Mouse (Mus musculus) midbrain, embryonic 10.5 days (tissue): Measurements from ENCODE around the gene Atg7. TPM values are rescaled to one million over a fixed set of nuclear protein-coding genes. Genes with fewer than 3 reads are reported as not detected.
A peak's percentile ranks its signal among the peaks of the same experiment; 100 is the strongest.

Experiments
- DNase-seq: peaks from one replicate; pipeline ENCODE4 v3.0.0-alpha.2; 2017; ENCODE audit warnings: low spot score
- H3K27ac ChIP-seq: fragments of 300-500 bp; sonication (generic); replicated peaks from 2 replicates; pipeline ENCODE4 v1.5.1; 2016; ENCODE audit warnings: mild to moderate bottlenecking
- H3K27me3 ChIP-seq: fragments of 300-500 bp; sonication (generic); 2 replicates; pipeline ENCODE4 v1.6.1; 2016; ENCODE audit warnings: low read depth, mild to moderate bottlenecking; ENCODE audit not compliant: poor library complexity, severe bottlenecking
- H3K36me3 ChIP-seq: fragments of 300-500 bp; sonication (generic); 2 replicates; pipeline ENCODE4 v1.6.1; 2016; ENCODE audit warnings: mild to moderate bottlenecking, moderate library complexity
- H3K4me1 ChIP-seq: fragments of 300-500 bp; sonication (generic); 2 replicates; pipeline ENCODE4 v1.6.1; 2016
- H3K4me3 ChIP-seq: fragments of 300-500 bp; sonication (generic); 2 replicates; pipeline ENCODE4 v1.5.1; 2016; ENCODE audit warnings: mild to moderate bottlenecking, moderate library complexity
- H3K9me3 ChIP-seq: fragments of 300-500 bp; sonication (generic); replicated peaks from 2 replicates; pipeline ENCODE4 v1.6.1; 2016; ENCODE audit warnings: mild to moderate bottlenecking
- WGBS: fragments of 180-500 bp; shearing (Covaris S2); methylation state at CpG from one replicate; pipeline ENCODE4 v1.1.7; 2016; 5-methylcytosine and 5-hydroxymethylcytosine counted together
- polyA plus RNA-seq: library from polyadenylated mRNA; unstranded; fragments of >200 nt; fragmentation: Nextera tagmentation; extraction: Ambion mirVana; gene quantifications from 2 replicates; pipeline ENCODE4 v1.2.1, GENCODE M21; 2016

Atg7 gene
- polyA plus RNA-seq, 1 experiment from 2014 or later = 22.4 TPM

DNA sequence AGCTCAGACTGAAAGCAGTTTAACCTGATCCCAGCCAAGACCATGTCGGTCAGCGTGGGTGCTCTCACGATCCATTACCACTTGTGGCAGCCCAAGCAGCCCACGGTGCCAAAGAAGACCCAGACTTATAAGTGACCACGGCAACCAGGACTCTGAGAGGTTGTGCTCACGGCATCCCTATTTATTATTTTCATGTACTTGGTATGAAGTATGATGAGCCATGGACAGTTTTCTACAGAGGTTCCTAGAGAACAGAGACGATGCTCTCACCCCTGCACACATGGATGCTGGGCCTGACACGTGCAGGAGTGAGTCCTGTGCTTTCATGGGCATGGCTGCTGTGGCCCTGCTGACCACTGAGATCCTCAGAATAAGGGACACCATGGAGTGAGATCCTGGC lies 100.2 kb downstream of the Atg7 start:
- peaks cover 4% of the 10 kb centered on the region; the same call in 1 of the 2 replicates for H3K9me3 ChIP-seq
- DNase-seq = no peak
- WGBS = 93% methylated on average over 8 of the region's 8 CpGs

DNA sequence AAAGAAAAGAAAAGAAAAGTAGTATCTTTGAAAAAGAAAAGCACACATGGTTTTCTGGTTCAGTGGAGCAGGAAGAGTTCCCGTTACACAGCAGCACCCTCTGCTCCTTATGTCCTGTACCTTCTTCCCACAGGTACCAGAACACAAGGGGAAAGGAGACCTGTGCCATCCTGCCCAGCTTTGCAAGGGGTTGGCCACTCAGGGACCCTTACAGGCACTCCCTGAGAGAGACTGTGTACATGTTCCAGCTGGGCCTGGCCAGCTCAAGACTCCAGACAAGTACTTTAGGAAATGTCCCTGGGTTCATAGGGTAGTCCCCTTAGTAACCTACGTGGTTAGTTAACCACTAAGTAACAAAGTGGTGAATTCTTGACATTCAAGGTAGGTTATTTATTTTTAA lies 100.9 kb downstream of the Atg7 start:
- H3K4me1 ChIP-seq = no peaks in the 10 kb centered on the region
- no peak overlapping the region for H3K27ac ChIP-seq
- no peak for DNase-seq
- H3K9me3 ChIP-seq = peaks cover 4% of the 10 kb centered on the region; the same call in 1 of the 2 replicates
- H3K27me3 ChIP-seq = peaks cover 8% of the 10 kb centered on the region
- whole genome bisulfite sequencing = 82% methylated on average over 2 of the region's 2 CpGs
- no peak overlapping the region for H3K4me3 ChIP-seq
- H3K36me3 ChIP-seq = peaks cover 20% of the 10 kb centered on the region

More for the DNA sequence above, 100.2 kb downstream of the Atg7 start:
- Histone ChIP-seq H3K27me3 (peaks cover 15% of the 10 kb centered on the region), H3K4me3 (no peak overlapping the region), H3K4me1 (peaks cover 7% of the 10 kb centered on the region), H3K36me3 (peaks cover 20% of the 10 kb centered on the region), H3K27ac (no peak overlapping the region)

DNA sequence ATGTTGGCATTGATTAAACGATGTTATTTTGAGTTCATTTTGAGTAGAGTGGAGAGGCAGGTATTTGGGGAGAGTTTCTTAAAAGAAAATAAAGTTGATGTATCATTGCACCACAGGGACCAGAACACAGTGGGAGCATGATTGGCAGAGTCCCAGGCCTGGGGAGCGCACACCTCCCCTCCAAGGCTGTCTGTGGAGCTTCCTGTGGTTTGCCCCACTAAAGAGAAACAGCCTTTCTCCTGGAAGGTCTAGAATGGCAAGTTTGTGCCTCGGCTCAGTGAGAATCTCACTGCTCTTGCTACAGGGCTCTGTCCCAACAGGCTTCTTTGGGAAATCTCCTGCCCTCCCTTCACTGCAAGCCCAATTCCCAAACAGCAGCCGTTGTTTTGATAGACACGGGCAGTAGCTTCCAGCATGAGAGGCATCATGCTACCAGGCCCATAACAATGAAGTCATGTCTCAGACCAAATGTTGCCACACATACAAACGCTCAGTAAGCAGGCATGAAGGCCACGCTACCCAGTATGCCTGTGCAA lies 103.6 kb downstream of the Atg7 start:
- DNase-seq = no peak
- 86% methylated on average over 7 of the region's 7 CpGs for WGBS
- Histone ChIP-seq H3K36me3 (peaks cover 1% of the 10 kb centered on the region; the same call in 1 of the 2 replicates), H3K9me3 (no peaks in the 10 kb centered on the region; the same call in 1 of the 2 replicates), H3K4me3 (no peak overlapping the region), H3K4me1 (no peaks in the 10 kb centered on the region), H3K27ac (no peak overlapping the region), H3K27me3 (no peaks in the 10 kb centered on the region)

DNA sequence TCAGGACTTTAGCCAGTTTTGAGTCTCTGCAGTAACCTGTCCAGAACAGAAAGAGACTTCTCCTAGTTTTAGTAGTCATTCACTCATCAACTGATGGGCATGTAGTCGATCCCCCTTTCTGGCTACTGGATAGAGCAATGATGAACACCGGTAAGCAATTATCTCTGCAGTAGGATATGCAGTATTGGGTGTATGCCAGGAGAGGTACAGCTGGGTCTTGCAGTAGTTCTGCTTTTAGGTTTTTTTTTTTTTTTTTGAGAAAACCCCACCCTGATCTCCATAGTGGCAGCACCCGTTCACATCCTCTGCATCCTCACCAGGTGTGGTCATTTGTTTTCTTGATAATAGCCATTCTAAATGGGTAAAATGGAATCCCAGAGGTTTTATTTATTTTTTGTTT lies 105.5 kb downstream of the Atg7 start:
- Histone ChIP-seq H3K4me1 (no peaks in the 10 kb centered on the region), H3K27ac (no peak overlapping the region), H3K4me3 (no peak overlapping the region), H3K9me3 (no peaks in the 10 kb centered on the region), H3K36me3 (no peaks in the 10 kb centered on the region), H3K27me3 (no peaks in the 10 kb centered on the region)
- DNase-seq = no peak
- 92% methylated on average over 3 of the region's 3 CpGs for WGBS

DNA sequence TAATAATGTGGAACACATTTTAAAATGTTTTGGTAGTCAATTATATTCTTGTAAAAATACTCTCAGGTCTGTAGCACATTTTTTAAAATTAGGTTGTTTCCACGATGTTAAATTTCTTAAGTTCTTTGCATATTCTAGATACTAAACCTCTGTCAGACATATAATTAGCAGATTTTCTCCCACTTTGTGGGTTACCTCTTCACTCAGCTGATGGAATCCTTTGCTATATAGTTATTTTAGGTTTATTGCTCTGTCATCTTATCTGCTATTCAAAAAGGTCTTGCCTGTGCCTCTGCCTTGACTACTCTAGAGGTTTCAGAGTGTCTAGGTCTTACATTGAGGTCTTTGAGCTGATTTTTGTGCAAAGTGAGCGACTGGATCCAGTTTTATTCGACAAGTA lies 106.0 kb downstream of the Atg7 start:
- H3K36me3 ChIP-seq = no peaks in the 10 kb centered on the region
- H3K27me3 ChIP-seq = no peaks in the 10 kb centered on the region
- H3K9me3 ChIP-seq = no peaks in the 10 kb centered on the region
- H3K4me3 ChIP-seq = no peak overlapping the region
- no peak overlapping the region for H3K27ac ChIP-seq
- no peaks in the 10 kb centered on the region for H3K4me1 ChIP-seq
- 93% methylated on average over 3 of the region's 3 CpGs for WGBS
- DNase-seq = no peak

DNA sequence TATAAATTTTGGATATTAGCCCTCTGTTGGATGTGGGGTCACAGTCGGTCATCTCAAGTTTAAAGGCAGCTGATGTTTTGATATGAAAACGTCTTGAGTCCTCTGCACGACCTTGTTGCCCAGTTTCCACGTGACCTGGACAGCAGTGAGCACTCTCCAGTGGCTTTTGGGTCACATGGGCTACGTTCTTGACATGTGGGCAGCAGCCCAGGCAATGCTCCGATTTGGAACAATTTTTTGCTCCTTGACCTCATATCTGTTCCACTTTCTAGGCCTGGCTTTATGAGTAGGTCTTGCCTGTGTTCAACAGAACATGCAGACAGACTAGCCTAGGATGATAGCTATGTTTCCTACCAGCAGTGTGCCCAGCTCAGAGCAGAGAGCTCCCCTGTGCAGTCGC lies 115.9 kb downstream of the Atg7 start:
- Histone ChIP-seq H3K27ac (no peak overlapping the region), H3K27me3 (no peaks in the 10 kb centered on the region), H3K36me3 (no peaks in the 10 kb centered on the region), H3K4me1 (no peaks in the 10 kb centered on the region), H3K4me3 (no peak overlapping the region), H3K9me3 (no peaks in the 10 kb centered on the region)
- WGBS = 79% methylated on average over 7 of the region's 7 CpGs
- no peak for DNase-seq

DNA sequence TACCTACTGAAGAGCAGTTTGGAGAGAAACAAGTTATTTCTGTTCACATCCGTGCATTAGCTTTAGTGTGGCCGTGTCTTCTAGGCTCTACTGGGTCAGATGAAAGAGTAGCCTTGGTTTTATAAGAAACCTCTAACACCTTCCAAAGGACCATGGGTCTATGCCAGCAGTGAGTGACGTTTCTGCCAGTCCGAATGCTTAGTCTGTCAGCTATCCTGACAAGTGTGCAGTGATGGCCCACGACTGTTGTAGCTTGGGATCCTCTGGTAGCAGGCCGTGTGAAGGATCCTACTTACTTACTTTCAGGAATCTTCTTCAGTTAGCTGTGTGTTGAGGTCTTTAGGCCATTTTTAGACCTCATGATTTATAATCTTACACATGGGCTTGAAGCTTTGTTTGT lies 123.4 kb downstream of the Atg7 start:
- 91% methylated on average over 6 of the region's 6 CpGs for WGBS
- Histone ChIP-seq H3K27ac (no peak overlapping the region), H3K4me3 (no peak overlapping the region), H3K9me3 (no peaks in the 10 kb centered on the region), H3K36me3 (no peaks in the 10 kb centered on the region), H3K4me1 (no peaks in the 10 kb centered on the region), H3K27me3 (no peaks in the 10 kb centered on the region)
- no peak for DNase-seq

DNA sequence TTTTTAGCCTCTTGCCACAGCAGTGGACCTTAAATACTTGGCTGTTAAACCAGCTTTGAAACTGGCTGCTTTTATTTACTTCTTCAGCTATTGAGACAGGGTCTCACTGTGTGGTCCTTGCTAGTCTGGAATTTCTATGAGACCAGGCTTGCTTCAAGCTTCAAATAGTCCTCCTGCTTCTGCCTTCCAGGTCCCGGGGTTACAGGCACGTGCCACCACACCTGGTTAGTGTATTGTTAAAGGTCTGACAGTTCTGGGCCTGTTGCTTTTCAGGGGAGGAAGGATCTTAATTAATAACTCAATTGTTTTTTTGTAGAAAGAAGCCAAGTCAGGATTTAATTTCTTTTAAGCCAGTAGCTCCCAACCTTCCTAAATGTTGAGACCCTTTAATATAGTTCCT lies 124.8 kb downstream of the Atg7 start:
- DNase-seq = no peak
- no peaks in the 10 kb centered on the region for H3K36me3 ChIP-seq
- H3K9me3 ChIP-seq = no peaks in the 10 kb centered on the region
- no peaks in the 10 kb centered on the region for H3K4me1 ChIP-seq
- no peaks in the 10 kb centered on the region for H3K27me3 ChIP-seq
- H3K27ac ChIP-seq = no peak overlapping the region
- H3K4me3 ChIP-seq = no peak overlapping the region
- WGBS = 81% methylated on average over 2 of the region's 2 CpGs

DNA sequence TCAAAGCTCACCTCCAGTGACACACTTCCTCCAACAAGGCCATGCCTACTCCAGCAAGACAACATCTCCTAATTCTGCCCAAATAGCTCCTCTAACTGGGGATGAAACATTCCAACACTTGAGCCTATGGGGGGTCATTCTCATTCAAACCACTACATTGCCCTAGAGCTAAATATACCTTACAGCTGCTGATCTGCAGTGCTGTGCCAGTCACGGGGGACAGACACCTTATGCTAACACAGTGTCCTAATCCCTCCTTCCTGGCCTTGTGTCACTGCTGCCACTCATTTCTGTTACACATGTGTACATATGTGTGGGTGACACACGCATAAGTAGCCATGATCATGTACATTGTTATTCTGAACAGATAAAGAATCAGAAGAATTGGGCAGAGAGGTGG lies 127.4 kb downstream of the Atg7 start:
- DNase-seq = no peak
- WGBS = 83% methylated on average over 2 of the region's 2 CpGs
- Histone ChIP-seq H3K4me1 (no peaks in the 10 kb centered on the region), H3K27me3 (no peaks in the 10 kb centered on the region), H3K9me3 (no peaks in the 10 kb centered on the region), H3K27ac (no peak overlapping the region), H3K4me3 (no peak overlapping the region), H3K36me3 (no peaks in the 10 kb centered on the region)

DNA sequence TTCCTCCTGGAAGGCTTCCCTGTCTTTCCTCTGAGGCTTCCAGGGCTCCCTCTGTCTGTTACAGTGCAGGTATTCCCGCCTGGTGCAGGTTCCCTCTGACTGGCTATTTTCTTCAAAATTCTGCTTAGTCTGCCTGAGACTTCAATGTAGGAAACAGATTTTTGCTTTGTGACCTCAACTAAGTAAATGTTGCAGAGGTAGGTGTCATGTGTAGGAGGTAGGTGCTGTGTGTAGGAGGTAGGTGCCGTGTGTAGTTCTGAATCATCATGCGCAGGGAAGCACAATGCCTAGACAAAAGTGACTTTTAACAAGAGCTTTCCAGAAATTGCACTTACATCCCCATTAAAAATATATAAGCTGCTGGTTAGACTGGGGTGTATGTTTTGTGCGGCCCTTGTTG lies 128.6 kb downstream of the Atg7 start:
- no peak for DNase-seq
- H3K27ac ChIP-seq = no peak overlapping the region
- no peaks in the 10 kb centered on the region for H3K4me1 ChIP-seq
- 89% methylated on average over 4 of the region's 4 CpGs for WGBS
- H3K27me3 ChIP-seq = no peaks in the 10 kb centered on the region
- H3K4me3 ChIP-seq = no peak overlapping the region
- no peaks in the 10 kb centered on the region for H3K9me3 ChIP-seq
- H3K36me3 ChIP-seq = no peaks in the 10 kb centered on the region

DNA sequence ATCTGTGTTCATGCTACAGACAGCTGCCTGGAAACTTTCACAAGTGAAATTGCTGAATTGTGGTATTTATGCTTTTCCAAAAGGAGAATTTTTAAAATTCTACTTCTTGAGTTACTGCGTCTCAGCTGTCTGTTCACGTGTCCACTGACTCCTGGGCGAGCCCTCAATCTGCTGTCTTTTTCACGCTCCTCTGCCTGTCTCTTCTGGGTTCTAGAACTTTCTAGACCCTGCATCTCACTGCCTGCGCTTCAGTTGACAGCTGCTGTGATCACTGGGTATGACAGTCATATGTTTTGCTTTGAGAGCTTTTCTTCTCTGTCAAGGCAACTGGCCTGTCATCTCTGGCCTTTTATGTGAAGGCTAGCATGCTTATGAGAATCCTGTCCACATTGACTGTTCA lies 132.3 kb downstream of the Atg7 start:
- Histone ChIP-seq H3K36me3 (no peaks in the 10 kb centered on the region), H3K27ac (no peak overlapping the region), H3K27me3 (no peaks in the 10 kb centered on the region), H3K4me1 (peaks cover 20% of the 10 kb centered on the region), H3K4me3 (no peak overlapping the region), H3K9me3 (no peaks in the 10 kb centered on the region)
- no peak for DNase-seq
- WGBS = 96% methylated on average over 5 of the region's 5 CpGs

DNA sequence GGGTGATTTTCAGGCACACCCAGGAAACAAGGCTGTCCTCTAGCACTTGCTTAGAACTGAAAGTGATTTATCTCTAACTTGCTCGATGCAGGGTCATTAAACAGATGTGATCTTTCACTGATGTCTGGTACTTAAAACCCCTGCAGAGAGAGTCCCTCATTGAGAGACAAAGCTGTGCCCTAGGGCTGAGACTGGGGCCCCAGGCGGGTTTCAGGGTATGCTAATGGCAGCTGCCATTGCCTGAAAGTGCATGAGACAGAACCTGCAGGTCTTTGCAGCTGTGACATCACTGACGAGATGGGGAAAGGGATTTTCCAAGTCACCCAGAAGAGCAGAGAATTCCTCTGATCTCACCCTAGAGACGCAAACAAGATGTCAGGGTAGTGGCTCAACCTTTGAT lies 135.0 kb downstream of the Atg7 start:
- Histone ChIP-seq H3K27me3 (no peaks in the 10 kb centered on the region), H3K36me3 (no peaks in the 10 kb centered on the region), H3K4me3 (no peak overlapping the region), H3K4me1 (peaks cover 43% of the 10 kb centered on the region), H3K27ac (peak overlapping the region; percentile 70), H3K9me3 (no peaks in the 10 kb centered on the region)
- 15% methylated on average over 4 of the region's 4 CpGs for WGBS
- peak; percentile 32 for DNase-seq

DNA sequence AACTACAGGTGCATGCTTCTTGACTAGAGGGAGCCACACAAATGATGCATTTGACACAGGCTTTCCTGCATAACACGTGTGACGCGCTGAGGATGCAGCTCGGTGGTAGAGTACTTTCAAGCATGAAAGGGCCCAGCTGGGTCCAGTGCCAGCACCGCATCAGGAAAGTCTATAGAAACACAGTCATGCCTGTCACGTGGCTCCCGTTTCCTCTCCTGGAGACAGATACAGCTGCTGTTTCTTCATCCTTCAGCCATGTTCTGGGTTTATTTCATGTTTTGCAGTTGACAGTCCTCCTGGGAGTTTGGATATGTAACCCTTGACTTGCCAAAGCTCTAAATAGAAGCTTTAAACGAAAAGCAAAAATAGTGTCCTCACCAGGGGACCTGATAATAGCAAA lies 135.8 kb downstream of the Atg7 start:
- Histone ChIP-seq H3K4me1 (peaks cover 44% of the 10 kb centered on the region), H3K9me3 (no peaks in the 10 kb centered on the region), H3K36me3 (no peaks in the 10 kb centered on the region), H3K27ac (no peak overlapping the region), H3K27me3 (no peaks in the 10 kb centered on the region), H3K4me3 (no peak overlapping the region)
- WGBS = 68% methylated on average over 8 of the region's 8 CpGs
- DNase-seq = no peak

DNA sequence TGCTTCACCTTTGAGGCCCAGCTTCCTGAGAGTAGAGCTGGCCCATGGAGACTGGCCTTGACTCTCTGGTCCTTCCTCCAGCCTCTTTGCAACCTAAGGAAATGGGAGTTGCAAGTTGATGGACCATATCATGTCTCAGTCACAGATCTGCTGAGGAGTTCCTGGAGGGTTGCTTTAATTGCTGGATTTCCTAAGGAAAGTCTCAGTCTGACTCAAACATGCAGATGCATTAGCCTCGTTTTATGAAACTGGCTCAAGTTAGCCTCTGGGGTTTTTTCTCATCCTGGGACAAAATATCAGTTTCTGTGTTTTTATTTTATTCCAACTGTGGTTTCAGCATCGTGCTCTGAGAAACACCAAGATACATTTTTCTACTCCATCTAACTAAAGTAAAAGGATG lies 137.7 kb downstream of the Atg7 start:
- H3K27ac ChIP-seq = no peak overlapping the region
- DNase-seq = no peak
- no peak overlapping the region for H3K4me3 ChIP-seq
- H3K4me1 ChIP-seq = peaks cover 44% of the 10 kb centered on the region
- H3K36me3 ChIP-seq = no peaks in the 10 kb centered on the region
- WGBS = 88% methylated on average over 2 of the region's 2 CpGs
- H3K27me3 ChIP-seq = no peaks in the 10 kb centered on the region
- H3K9me3 ChIP-seq = no peaks in the 10 kb centered on the region
